Comparison of ENCODE assay signal across 14 mouse cellular contexts in the genomic region with DNA sequence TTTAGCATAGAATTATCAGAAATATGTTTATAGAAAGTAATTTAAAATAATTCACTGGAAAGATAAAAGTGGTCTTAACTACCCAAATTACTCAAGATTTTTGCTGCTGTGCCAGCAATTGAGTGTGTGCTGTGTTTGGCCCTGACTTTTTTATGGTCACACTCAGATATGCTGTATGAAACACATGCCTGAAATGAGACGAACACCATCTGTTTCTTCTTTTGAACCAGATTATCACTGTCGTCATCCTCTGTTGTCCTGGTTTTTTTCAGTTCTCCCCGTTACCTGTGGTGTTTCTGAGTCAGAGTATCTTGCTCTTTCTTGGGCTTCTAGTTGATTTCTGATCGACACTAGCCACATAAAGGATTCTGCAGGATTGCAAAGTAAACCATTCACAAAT. TPM values are rescaled to one million over a fixed set of nuclear protein-coding genes. Genes with fewer than 3 reads are reported as not detected.
DNase-seq lines count a peak whose midpoint lies in the region; ATAC-seq and TF ChIP-seq lines count a peak whose summit lies in the region.
"Had no signal": no experiment of that assay in that cellular context is flagged by ENCODE, and none has a peak within 500 bp of the region (broad histone marks: within the 10 kb centered on the region; RNA-seq: fewer than 3 reads in every experiment).

No protein-coding gene starts in this region.

- peaks cover 21% of the 10 kb centered on the region for H3K79me2 ChIP-seq in MEL (ENCODE audit: control insufficient read depth, insufficient read depth, low read length, poor library complexity)

- TF ChIP-seq POLR2A in MEL (IDR thresholded peaks at IDR 0.05; ENCODE audit: control insufficient read depth in 1 of 2, insufficient read depth in 1 of 2, low read depth in 1 of 2, low read length in 2 of 2, poor library complexity in 1 of 2), result no peak

- ATAC-seq in cerebellum, adult (ENCODE audit: insufficient number of reproducible peaks, low FRiP score, low TSS enrichment), result 0 out of 2 replicates have a peak, but pooled peaks have one; percentile 24
- ATAC-seq in limb, embryonic 13.5 days (ENCODE audit: low FRiP score, low read depth), result no peak
- ATAC-seq in liver, embryonic 13.5 days (ENCODE audit: low read depth), result no peak
- no peak for ATAC-seq in intestine, embryonic 16.5 days

- WGBS in limb, embryonic 13.5 days, result 48% methylated on average over 4 of the region's 4 CpGs
- WGBS in limb, embryonic 10.5 days, result 57% methylated on average over 4 of the region's 4 CpGs
- 36% methylated on average over 4 of the region's 4 CpGs for WGBS in liver, embryonic 13.5 days (ENCODE audit: insufficient replicate concordance)
- 47% methylated on average over 4 of the region's 4 CpGs for WGBS in intestine, embryonic 16.5 days

- no peaks in the 10 kb centered on the region for H3K36me3 ChIP-seq in limb, embryonic 13.5 days
- H3K36me3 ChIP-seq in limb, embryonic 10.5 days, result no peaks in the 10 kb centered on the region
- H3K36me3 ChIP-seq in MEL (ENCODE audit: control insufficient read depth in 1 of 2, insufficient read depth in 2 of 2, low read length in 2 of 2), result peaks cover 2 to 26% of the 10 kb centered on the region in 2 experiments; a peak in 3 of 4 replicates
- no peaks in the 10 kb centered on the region for H3K36me3 ChIP-seq in liver, embryonic 13.5 days
- no peaks in the 10 kb centered on the region for H3K36me3 ChIP-seq in intestine, embryonic 16.5 days (ENCODE audit: control insufficient read depth, insufficient read depth, low read length)
- H3K36me3 ChIP-seq: embryonic facial prominence, embryonic 13.5 days; limb, embryonic 15.5 days had no signal

- no peak overlapping the region for H3K9ac ChIP-seq in limb, embryonic 13.5 days
- peak overlapping the region; percentile 50 for H3K9ac ChIP-seq in MEL (ENCODE audit: control insufficient read depth, low read depth, low read length, poor library complexity, severe bottlenecking)
- no peak overlapping the region for H3K9ac ChIP-seq in liver, embryonic 13.5 days
- no peak overlapping the region for H3K9ac ChIP-seq in intestine, embryonic 16.5 days (ENCODE audit: low read depth, low read length)
- H3K9ac ChIP-seq: limb, embryonic 15.5 days had no signal

- H3K27me3 ChIP-seq in limb, embryonic 13.5 days, result peaks cover 10% of the 10 kb centered on the region; the same call in 1 of the 2 replicates
- H3K27me3 ChIP-seq in limb, embryonic 10.5 days (ENCODE audit: low read depth, poor library complexity, severe bottlenecking), result peaks cover 54% of the 10 kb centered on the region; the same call in 1 of the 2 replicates
- no peaks in the 10 kb centered on the region for H3K27me3 ChIP-seq in MEL (ENCODE audit: control insufficient read depth in 1 of 2, insufficient read depth in 2 of 2, low read length in 2 of 2)
- H3K27me3 ChIP-seq in liver, embryonic 13.5 days, result no peaks in the 10 kb centered on the region
- no peaks in the 10 kb centered on the region for H3K27me3 ChIP-seq in intestine, embryonic 16.5 days (replicated peaks; ENCODE audit: control insufficient read depth, insufficient read depth, low read length)

- TF ChIP-seq CTCF in MEL (IDR thresholded peaks at IDR 0.05 in 2 of 3, conservative IDR thresholded peaks at IDR 0.05 in 1 of 3; ENCODE audit: control insufficient read depth in 1 of 3, insufficient read depth in 1 of 3, low read depth in 2 of 3, low read length in 3 of 3, poor library complexity in 1 of 3, severe bottlenecking in 1 of 3), result no peak

- TF ChIP-seq EP300 in MEL (IDR thresholded peaks at IDR 0.05; ENCODE audit: low read depth in 1 of 2, low read length in 2 of 2), result no peak

- 0 out of 2 replicates have a peak, but pooled peaks cover 3% of the 10 kb centered on the region for H3K4me1 ChIP-seq in limb, embryonic 13.5 days
- H3K4me1 ChIP-seq in limb, embryonic 10.5 days, result no peaks in the 10 kb centered on the region
- peaks cover 15 to 19% of the 10 kb centered on the region in 2 experiments for H3K4me1 ChIP-seq in MEL (ENCODE audit: control insufficient read depth in 1 of 2, insufficient read depth in 2 of 2, low read length in 2 of 2)
- H3K4me1 ChIP-seq in liver, embryonic 13.5 days (replicated peaks), result peaks cover 25% of the 10 kb centered on the region
- H3K4me1 ChIP-seq in intestine, embryonic 16.5 days (ENCODE audit: control insufficient read depth, insufficient read depth, low read length), result no peaks in the 10 kb centered on the region
- H3K4me1 ChIP-seq: embryonic facial prominence, embryonic 13.5 days; limb, embryonic 15.5 days had no signal

- H3K4me2 ChIP-seq in limb, embryonic 13.5 days (replicated peaks), result 0 out of 2 replicates have a peak overlapping the region, but pooled peaks have one; percentile 14
- H3K4me2 ChIP-seq in liver, embryonic 13.5 days, result peak overlapping the region; percentile 5; the same call in 1 of the 2 replicates
- H3K4me2 ChIP-seq in intestine, embryonic 16.5 days (ENCODE audit: low read depth, low read length), result no peak overlapping the region

- TF ChIP-seq RAD21 in MEL (IDR thresholded peaks at IDR 0.05; ENCODE audit: low read depth, low read length), result no peak

- no peak overlapping the region for H3K4me3 ChIP-seq in limb, embryonic 13.5 days
- no peak overlapping the region for H3K4me3 ChIP-seq in limb, embryonic 10.5 days
- peak overlapping the region; percentile 31 to 33; a peak in 3 of 4 replicates for H3K4me3 ChIP-seq in MEL (ENCODE audit: control insufficient read depth in 1 of 2, insufficient read depth in 1 of 2, low read depth in 2 of 2, low read length in 2 of 2)
- H3K4me3 ChIP-seq in liver, embryonic 13.5 days (replicated peaks), result no peak overlapping the region
- H3K4me3 ChIP-seq in intestine, embryonic 16.5 days (ENCODE audit: low read length), result no peak overlapping the region
- H3K4me3 ChIP-seq: limb, embryonic 15.5 days had no signal

- DNase-seq in cerebellum, adult 11-12 months, result no peak
- DNase-seq in limb, embryonic 10.5 days (ENCODE audit: low spot score), result no peak
- peak; percentile 36 for DNase-seq in MEL (ENCODE audit: low read depth, low spot score)
- no peak for DNase-seq in liver, embryonic 13.5 days
- no peak for DNase-seq in kidney, postnatal 14 days
- DNase-seq: adrenal gland, postnatal 14 days; heart, postnatal 10 days; kidney, adult 9 months; spleen, adult 18-20 months had no signal

- H3K27ac ChIP-seq in limb, embryonic 13.5 days, result no peak overlapping the region
- H3K27ac ChIP-seq in limb, embryonic 10.5 days, result no peak overlapping the region
- H3K27ac ChIP-seq in MEL (ENCODE audit: control insufficient read depth, low read depth, low read length), result peak overlapping the region; percentile 68
- H3K27ac ChIP-seq in liver, embryonic 13.5 days, result no peak overlapping the region
- no peak overlapping the region for H3K27ac ChIP-seq in intestine, embryonic 16.5 days (ENCODE audit: low read length)
- H3K27ac ChIP-seq: embryonic facial prominence, embryonic 13.5 days; limb, embryonic 15.5 days had no signal

- H3K9me3 ChIP-seq in limb, embryonic 13.5 days, result no peaks in the 10 kb centered on the region
- no peaks in the 10 kb centered on the region for H3K9me3 ChIP-seq in limb, embryonic 10.5 days (replicated peaks)
- H3K9me3 ChIP-seq in MEL (replicated peaks; ENCODE audit: insufficient read depth, low read length), result no peaks in the 10 kb centered on the region
- no peaks in the 10 kb centered on the region for H3K9me3 ChIP-seq in liver, embryonic 13.5 days (replicated peaks)
- no peaks in the 10 kb centered on the region for H3K9me3 ChIP-seq in intestine, embryonic 16.5 days (ENCODE audit: control insufficient read depth, low read length)
- H3K9me3 ChIP-seq: embryonic facial prominence, embryonic 13.5 days; limb, embryonic 15.5 days had no signal

TF ChIP-seq in MEL, 35 proteins besides CTCF, POLR2A, EP300 and RAD21:
- TF ChIP-seq ZNF384 (IDR thresholded peaks at IDR 0.05; ENCODE audit: low read depth, low read length) (no peak), MXI1 (IDR thresholded peaks at IDR 0.05; ENCODE audit: low read depth, low read length) (peak; percentile 43; the same call in 1 of the 2 replicates)

RNA-seq across cellular contexts. Expression of a gene that starts 1.8 kb away (rescaled TPM):
- polyA plus RNA-seq in limb, embryonic 13.5 days (2015; fragmentation: Nextera tagmentation; extraction: Ambion mirVana), result 12.5 and 13.8 TPM in 2 replicates
- polyA plus RNA-seq in limb, embryonic 10.5 days (2016; fragmentation: Nextera tagmentation; extraction: Ambion mirVana), result 13.3 and 19.5 TPM in 2 replicates
- total RNA-seq in MEL (2012; rRNA removed), result 13.2 and 15.1 TPM in 2 replicates
- 10 to 100 TPM in 1 of 2 experiments, not detected in 1; 35.8 TPM for polyA plus RNA-seq in MEL (2012; ENCODE audit: insufficient read depth in 1 of 2, insufficient read length in 2 of 2, low read depth in 1 of 2, low replicate concordance in 2 of 2, missing spikeins in 1 of 2)
- polyA plus RNA-seq in liver, embryonic 13.5 days (2015; fragmentation: Nextera tagmentation; extraction: Ambion mirVana), result 7.5 and 7.9 TPM in 2 replicates
- 5.0 and 7.0 TPM in 2 replicates for polyA plus RNA-seq in intestine, embryonic 16.5 days (2015; fragmentation: Nextera tagmentation; extraction: Ambion mirVana)

Comparison
In these comparisons a context has a peak if more than half of its experiments do, and no peak if none do; other contexts are left out.
1. H3K4me3 ChIP-seq: peak in MEL (2 of 2); none in limb, embryonic 13.5 days (single experiment), limb, embryonic 10.5 days (single experiment), liver, embryonic 13.5 days (single experiment) and intestine, embryonic 16.5 days (single experiment).